Mouse (Mus musculus) spleen, adult 2 months (tissue): Measurements from ENCODE around the gene Fcnb.

Experiments
- CTCF ChIP-seq: fragments of 200-500 bp; IDR thresholded peaks from 2 replicates; pipeline ENCODE4 v1.5.1; 2011; ENCODE audit warnings: mild to moderate bottlenecking, inconsistent platforms; ENCODE audit not compliant: insufficient read depth, insufficient read length, insufficient replicate concordance; ENCODE audit errors: extremely low read depth
- POLR2A ChIP-seq: fragments of 200-500 bp; IDR thresholded peaks from 2 replicates; pipeline ENCODE4 v1.6.1; 2011; ENCODE audit warnings: low read depth, low read length, inconsistent platforms

DNA sequence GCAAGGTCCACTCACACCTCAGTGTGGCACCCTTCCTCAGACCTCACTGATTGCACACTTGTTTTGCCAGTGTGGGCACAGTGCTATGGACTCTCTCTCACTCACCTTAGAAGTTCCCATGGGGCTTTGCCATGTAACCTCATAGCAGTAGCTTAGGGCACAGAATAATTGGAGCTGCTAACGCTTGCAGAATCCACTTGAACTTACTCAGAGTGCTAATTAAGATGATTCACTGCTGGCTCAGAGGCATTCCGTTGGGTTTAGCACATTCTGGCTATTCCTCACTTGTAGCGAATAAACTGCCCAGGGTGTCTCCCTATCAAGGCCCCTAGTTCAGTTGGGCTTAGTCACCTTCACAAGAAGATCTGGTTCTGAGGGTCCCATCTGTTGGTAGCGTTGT lies 47.4 kb upstream of the Fcnb start:
- no peak for TF ChIP-seq CTCF
- no peak for TF ChIP-seq POLR2A
